Mouse (Mus musculus): ENCODE data around the gene Arhgdib. TPM values are rescaled to one million over a fixed set of nuclear protein-coding genes. Genes with fewer than 3 reads are reported as not detected.
"Not testable (repeated sequence)": the region's sequence is repeated elsewhere in the genome, so short reads cannot be mapped to it uniquely, and the experiment has no call there.

Gene Arhgdib
- polyA plus RNA-seq, 1 experiment, result 53.8 TPM

DNA sequence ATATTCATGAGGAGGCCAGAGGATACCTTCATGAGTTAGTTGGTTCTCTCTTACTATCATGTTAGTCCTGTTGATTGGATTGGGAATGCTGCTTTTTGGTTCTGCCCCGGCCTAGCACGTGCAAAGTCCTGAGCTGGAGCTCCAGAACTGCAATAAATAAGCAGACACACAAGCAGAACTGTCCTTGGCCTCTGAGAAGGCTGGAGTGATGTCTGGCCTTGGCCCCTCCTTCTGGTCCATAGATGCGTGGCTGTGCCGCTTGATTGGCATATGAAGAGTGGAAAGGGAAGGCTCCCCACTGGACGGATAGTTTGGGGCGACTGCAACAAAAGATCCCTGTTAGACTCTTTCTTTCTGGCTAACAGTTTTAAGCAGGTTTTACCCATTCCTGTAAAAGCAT, 52.6 kb downstream of the Arhgdib start:
- DNase-seq (ENCODE audit: low read depth), result no peak

DNA sequence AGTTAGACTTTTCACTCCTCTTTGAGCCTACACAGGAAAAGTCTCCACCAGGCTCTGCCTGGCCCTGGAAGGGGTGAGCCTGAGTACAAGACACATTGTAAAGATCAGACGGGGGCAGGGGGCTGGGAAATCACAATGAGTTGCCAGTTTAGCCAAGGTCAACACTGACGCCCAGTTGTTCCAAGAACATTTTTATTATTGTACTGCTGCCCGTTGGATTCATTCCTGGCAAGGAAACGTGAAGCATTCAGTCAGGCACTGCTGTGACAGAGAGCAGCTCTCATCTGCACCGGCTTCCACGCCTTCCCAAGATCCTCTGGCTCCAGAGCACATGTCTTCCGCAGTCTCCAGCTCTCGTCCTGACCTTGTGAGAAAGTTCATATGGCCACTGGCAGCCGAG, 53.8 kb downstream of the Arhgdib start:
- DNase-seq (ENCODE audit: low read depth), result no peak

DNA sequence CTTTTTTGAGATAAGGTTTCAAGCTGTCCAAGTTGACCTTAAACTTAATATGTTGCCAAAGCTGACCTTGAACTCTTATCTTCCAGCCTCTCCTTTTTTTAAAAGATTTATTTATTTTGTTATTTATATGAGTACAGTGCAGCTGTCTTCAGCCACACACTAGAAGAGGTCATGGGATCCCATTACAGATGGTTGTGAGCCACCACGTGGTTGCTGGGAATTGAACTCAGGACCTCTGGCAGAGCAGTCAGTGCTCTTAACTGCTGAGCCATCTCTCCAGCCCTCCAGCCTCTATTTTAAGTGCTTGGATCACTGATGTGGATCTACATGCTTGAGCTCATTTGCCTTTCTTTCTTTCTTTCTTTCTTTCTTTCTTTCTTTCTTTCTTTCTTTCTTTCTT, 56.9 kb downstream of the Arhgdib start:
- not testable (repeated sequence) for DNase-seq (ENCODE audit: low read depth)

DNA sequence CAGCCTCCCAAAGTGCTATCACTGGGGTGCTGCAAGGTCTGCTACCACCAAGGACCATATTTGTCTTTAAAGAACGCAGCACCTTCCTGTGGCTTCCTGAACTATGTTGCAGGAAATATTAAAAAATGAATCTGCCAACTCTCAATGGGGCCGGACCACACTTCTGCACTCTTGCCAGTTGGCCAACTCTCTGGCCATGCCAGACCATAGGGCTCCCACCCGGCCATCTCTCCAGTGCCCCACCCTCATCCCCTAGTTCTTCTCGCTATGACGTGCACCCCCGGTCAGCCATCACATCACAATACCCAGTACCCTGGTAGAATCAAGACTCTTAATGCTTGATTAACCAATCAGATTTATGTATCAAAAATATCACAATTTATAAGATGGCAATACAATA, 57.7 kb downstream of the Arhgdib start:
- DNase-seq (ENCODE audit: low read depth), result no peak

DNA sequence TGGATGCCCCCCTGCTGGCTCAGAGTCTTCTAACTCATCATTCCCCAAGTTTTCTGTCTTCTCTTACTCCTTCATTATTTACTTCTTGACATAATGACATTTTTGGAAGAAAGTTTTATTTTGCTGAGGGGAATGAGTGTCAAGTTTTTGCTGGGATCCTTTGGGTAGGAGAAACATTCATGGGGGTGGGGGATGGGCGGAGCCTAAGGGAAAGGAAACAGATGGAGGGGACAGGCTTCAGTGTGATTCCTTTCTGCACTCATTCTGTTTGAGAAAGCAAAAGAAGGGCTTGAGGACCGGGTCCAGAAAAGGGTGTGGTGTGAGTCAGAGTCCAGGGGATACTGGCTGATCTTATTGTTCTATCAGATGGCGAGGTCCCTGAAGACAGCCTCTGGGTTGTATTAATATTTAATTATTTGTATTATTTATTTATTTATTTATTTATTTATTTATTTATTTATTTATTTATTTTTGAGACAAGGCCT, 58.2 kb downstream of the Arhgdib start:
- no peak for DNase-seq (ENCODE audit: low read depth)

DNA sequence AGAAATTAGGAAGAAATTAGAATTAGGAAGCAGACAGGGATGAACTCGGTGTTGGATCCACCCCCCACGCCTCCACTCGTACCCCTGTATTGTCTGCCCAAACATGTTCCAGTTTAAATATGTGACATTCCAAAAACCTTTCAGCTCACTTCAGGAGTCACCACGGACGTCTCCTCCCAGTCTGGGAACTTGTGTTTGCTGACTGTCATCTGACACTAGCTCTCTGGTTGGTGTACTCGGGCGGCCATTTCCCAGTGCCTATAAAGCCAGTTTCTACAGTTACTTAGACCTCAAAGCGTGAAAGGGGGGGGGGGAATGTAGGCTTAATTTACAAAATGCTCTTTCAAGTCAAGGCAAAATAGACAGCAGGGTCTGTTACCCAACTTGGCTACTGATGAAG, 60.0 kb downstream of the Arhgdib start:
- no peak for DNase-seq (ENCODE audit: low read depth)

DNA sequence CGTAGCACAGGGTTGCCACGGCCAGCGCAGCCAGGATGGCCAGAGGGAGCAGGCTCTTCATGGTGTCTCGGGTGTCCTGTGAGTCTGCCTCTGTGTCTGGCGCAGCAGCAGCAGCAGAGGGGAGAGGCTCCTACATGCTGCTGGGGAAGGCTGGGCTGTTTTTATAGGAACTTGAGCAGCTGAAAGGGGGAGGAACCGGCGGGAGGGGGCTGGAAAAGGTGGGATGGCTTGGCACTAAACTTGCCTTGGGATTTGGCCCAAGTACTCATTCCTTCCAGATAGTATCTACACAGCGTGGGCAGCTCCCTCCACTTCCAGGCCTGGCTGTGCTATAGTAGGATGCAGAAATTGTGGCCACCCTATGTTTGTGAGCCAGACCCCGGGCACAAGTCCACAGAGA, 66.0 kb downstream of the Arhgdib start, which contains the start of gene Mgp:
Gene Mgp, minus strand, starts transcription at position 154 of the 400 bp plus-strand sequence.
- DNase-seq (ENCODE audit: low read depth), result no peak

DNA sequence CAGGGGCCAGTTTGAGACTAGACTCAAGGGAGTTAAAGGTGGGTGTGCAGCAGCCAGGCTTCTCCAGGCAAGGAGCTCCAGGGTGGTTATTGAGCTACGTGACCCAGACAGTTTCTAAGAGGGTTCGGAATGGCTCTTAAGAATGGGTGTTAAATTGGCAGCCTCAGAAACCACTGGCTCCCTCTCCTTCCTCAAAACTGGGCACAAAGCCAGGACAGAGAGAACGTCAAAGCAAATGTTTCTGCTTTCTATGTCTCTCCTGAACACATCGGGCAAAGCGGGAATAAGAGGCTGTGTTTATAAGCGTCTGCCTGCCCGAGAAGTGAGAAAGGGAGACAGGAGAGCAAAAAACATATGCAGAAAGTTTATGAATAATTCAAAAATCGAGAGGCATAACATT, 67.1 kb downstream of the Arhgdib start:
- DNase-seq (ENCODE audit: low read depth), result no peak

Other genes starting within 250 kb of the Arhgdib start
- gene Gucy2c, start 160.1 kb downstream of the Arhgdib start, polyA plus RNA-seq (2012; rRNA removed), result 0.04 and 0.09 TPM in 2 replicates
- 0.66 and 0.97 TPM in 2 replicates for gene Hist4h4, start 137.5 kb downstream of the Arhgdib start, polyA plus RNA-seq (2012; rRNA removed)
- 224 and 310 TPM in 2 replicates for gene H2afj, start 133.7 kb downstream of the Arhgdib start, polyA plus RNA-seq (2012; rRNA removed)
- 0.86 and 2.3 TPM in 2 replicates for gene BC049715, start 114.3 kb downstream of the Arhgdib start, polyA plus RNA-seq (2012; rRNA removed)
- 25.2 and 34.8 TPM in 2 replicates for gene Wbp11, start 113.7 kb downstream of the Arhgdib start, polyA plus RNA-seq (2012; rRNA removed)
- gene Smco3, start 106.4 kb downstream of the Arhgdib start, polyA plus RNA-seq (2012; rRNA removed), result 0.08 and 0.12 TPM in 2 replicates
- gene Art4, start 84.2 kb downstream of the Arhgdib start, polyA plus RNA-seq (2012; rRNA removed), result 10.3 and 12.8 TPM in 2 replicates
- 1,037 and 1,559 TPM in 2 replicates for gene Mgp, start 66.1 kb downstream of the Arhgdib start, polyA plus RNA-seq (2012; rRNA removed)
- gene Erp27, start 19.7 kb downstream of the Arhgdib start, polyA plus RNA-seq (2012; rRNA removed), result 0.08 TPM in 2 replicates
- 0.30 and 23.6 TPM in 2 replicates for gene Pde6h, start 18.1 kb downstream of the Arhgdib start, polyA plus RNA-seq (2012; rRNA removed)
- gene Rerg, start 228.6 kb upstream of the Arhgdib start, polyA plus RNA-seq (2012; rRNA removed), result 6.4 and 8.1 TPM in 2 replicates

Measured in gonadal fat pad, adult 2 months (tissue).